Mouse (Mus musculus) cerebellum, adult 18-20 months (tissue): ENCODE results near the gene Gm28230.

Experiments
- DNase-seq, 2 experiments: peaks; one replicate each; pipeline ENCODE4 v3.0.0; 2021

Gm28230 gene

DNA sequence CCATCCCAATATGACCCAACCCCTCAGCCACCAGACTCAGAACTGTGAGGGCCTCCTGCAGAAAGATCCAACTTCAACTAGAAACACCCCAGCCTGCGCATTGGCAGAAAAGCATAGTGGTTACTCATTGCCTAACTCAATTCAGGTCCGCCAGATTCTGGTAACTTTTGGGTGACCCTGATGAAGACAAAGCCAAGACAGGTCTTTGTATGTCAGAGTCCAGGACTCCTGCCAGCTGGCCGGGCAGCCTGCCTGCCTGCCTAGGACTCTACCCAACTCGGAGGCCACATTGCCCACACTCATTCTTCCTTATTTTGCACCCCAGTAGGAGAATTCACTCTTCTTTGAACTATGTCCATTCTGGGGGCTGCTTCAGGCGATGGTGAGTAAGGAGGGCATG lies at the start of gene Gm28230:
TSS of gene Gm28230 (plus strand) at position 178 of the 400 bp plus-strand sequence.
- DNase-seq: no peak

DNA sequence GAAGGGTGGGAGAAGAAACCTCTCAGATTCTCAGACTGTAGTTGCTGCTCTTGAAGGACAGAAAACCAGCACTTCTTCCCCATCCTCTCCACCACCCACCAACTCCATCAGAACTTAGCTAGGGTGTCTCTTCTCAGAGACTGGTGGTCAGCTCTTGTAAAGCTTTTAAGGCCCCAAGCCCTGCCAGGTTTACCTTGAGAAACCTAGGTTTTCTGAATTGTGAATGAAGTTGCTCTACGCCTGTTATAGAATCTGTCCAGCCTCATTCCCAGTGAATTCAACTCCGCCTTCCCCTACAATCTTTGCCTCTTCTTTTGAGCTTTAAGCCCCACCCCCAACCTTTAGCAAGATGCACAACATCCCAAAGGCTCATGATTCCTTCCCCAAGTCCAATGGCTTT lies 49.4 kb upstream of the Gm28230 start:
- DNase-seq: no peak

DNA sequence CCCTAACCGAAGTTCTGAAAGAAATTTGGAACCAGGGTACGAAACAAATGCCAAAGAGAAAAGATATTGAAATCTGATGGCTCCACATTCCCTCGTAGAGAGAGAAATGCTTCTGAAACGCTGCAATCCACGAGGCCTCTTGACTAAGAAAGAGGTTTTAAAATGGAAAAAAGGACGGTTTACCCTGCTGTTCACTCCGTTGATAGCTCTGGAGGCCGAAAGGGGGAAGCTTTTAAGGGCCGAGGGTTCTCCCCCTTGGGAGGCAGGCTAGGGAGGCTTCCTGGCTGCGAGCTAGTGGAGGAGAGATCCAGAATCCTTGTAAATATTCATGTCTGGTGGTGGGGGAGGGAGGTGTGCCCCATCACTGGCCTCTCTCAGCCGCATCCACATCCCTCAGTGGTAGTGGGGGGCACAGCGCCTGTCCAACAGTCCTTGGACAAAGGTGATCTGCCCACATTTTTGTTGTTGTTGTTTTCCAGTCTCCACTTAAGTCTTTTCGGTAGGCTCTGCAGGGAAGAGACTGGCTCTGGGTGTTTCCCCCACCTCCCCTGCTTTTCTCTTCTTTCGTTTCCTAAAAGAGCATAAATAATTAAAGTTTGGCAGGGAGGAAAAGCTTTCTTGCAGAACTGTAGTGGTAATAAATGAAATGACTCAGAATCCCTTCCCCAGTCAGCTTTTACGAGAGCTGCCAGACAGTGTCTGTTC lies 47.5 kb upstream of the Gm28230 start, which contains the start of gene Hoxd11:
TSS of gene Hoxd11 (plus strand) at position 667 of the 705 bp plus-strand sequence.
- DNase-seq: no peak

DNA sequence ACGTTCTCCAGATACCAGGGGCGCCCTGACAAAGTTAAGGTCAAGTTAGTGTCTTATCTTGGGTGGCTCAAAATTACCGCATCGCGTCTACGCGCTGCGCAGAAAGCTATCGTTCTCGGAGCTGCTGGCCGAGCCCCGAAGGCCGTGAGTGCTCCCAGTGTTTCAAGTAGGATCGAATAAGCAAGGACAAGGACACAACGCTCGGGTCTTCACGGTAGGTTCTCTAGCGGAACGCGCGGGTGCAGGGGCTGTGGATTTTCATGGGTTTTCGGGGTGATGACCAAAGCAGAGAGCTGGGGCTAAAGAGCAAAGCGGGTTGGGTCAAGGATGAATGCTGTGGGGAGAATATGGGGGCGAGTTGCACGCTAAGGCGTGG lies 46.9 kb upstream of the Gm28230 start:
- DNase-seq: no peak

DNA sequence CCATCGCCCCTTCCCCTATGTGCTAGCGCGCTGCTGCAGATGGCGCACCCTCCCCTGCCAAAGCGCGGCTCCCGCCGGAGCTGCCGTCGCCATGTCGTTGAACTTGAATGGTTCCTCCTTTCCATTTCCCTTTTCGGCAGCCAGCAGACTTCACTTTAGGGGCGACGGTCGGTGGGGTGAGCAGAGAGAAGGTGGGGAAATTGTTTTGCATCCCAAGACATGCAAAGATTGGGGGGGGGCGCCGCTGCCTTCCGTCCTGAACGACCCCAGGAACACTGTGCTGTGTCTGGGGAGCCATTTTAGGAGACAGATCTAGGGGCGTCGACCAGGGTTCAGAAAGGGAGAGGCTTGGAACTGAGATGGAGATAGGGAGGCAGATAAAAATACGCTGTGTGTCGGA lies 46.5 kb upstream of the Gm28230 start:
- DNase-seq: no peak

DNA sequence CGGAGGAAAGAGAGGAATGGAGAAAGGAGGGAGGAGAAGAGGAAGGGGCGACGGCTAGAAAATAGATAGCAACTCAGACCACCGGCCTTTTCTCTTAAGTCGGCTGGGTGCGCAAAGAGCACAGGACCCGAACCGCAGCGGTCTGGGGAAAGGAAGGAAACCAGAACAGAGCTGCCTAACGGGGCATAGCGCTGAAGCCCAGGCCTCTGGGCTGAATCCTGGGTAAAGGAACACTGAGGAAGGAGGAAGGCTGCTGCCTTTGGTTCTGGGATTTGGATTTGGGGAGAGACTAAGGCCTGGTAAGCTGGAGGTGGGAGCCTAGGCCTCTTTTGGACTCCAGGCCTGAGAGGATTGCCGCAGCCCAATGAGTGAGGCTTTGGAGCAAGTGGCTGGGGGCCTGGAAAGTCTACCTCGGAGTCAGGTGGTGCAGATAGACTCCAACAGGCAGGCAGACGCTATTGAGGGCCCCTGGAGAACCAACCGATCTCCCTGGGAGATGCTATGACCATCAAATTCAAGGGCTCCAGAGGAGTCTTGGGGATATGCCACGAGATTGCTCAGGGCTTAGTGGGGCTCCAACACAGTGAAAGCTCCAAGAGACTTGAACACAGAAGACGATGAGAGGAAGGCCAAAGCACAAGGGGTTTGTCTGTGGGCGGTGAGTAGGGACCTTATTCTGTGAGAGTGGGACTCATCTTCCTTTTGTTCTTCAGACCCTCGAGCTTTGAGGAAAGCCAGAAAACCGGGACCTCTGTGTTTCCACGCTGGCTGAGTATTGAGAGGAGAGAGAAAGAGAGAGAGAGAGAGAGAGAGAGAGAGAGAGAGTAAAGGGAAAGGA lies 45.7 kb upstream of the Gm28230 start:
- DNase-seq: no peak

DNA sequence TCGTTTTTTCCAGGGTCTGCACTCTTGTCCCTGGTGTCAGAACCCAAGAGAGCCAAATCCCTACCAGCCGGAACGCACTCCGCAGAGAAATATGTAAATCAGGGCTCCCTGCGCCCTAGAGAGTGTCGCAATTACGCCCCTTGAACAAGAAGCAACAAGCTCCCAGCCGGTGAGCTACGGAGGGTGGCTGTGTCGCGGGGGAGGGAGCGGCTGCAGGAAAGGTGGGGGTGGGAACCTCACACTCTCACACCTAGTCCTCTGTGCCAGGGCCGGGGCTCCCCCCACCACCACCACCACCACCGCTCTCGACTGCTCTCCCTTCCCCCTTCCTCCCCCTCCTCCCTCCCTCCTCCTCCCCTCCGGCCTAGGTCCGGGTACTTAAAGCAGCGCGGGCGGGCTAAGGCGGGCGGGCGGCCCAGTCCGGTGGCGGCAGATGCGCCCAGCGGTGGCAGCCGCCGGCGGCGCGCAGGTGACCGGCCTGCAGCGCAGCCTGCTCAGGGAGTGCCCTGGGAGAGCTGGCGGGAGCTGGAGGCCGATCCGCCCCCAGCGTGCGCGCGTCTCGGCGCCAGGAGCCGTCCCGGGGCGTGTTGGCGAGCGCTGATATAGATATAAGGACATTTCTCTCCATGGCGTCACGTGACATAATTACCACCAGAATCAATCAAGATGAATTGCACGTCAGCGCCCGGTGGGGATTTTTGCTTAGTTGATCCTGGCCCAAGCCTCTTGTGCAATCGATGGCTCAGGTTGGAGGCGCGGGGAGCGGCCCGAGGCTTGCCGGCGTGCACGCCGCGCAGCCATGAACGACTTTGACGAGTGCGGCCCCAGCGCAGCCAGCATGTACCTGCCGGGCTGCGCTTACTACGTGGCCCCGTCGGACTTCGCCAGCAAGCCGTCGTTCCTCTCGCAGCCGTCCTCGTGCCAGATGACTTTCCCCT lies 44.7 kb upstream of the Gm28230 start:
- no peak for DNase-seq

DNA sequence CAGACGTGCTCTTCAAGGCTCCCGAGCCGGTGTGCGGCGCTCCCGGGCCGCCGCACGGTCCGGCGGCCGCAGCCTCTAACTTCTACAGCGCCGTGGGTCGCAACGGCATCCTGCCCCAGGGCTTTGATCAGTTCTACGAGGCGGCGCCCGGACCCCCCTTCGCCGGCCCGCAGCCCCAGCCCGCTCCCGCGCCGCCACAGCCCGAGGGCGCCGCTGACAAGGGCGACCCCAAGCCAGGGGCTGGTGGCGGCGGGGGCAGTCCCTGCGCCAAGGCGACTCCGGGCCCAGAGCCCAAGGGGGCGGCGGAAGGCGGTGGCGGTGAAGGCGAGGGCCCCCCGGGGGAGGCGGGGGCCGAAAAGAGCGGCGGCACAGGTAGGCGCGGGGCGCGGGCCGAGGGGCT lies 43.7 kb upstream of the Gm28230 start:
- no peak for DNase-seq

DNA sequence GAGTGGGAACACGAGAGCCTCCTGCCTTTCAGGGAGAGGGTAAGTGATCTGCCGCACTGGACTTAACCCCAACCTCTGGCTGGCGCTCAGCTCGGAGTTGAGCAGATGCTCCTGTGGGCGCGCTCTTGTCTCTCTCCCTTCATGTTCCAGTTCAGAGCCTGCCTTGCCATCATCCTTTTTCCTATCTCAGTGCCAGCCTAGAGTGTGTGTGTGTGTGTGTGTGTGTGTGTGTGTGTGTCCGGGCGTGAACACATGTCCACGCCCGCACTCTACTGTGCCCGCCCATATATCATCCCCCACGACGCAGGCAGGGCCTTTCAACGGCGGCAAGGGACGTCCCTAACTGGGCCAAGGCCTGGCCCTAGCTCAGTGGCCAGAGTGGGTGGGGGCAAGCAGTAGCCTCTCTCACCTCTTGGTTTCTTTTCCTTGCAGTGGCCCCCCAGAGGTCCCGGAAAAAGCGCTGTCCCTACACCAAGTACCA lies 43.0 kb upstream of the Gm28230 start:
- DNase-seq: no peak

DNA sequence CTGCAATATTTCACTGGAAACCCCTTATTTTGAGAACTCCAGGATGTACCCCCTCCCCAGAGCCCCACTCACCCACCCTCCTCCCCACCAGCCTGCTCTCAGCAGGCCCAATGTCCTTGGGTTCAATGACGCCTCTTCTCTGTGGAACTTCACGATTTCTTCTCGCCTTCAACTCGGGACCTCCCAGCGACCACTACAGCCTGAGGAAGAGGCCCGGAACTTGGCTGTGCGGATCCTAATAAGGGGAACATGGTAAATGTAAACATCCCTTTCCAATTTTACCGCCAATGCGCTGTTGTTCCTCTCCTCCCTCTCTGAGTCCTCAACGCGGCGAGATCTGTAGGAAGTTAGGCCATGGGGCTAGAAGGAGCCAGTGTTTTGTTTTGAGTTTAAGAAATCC lies 42.4 kb upstream of the Gm28230 start:
- no peak for DNase-seq

DNA sequence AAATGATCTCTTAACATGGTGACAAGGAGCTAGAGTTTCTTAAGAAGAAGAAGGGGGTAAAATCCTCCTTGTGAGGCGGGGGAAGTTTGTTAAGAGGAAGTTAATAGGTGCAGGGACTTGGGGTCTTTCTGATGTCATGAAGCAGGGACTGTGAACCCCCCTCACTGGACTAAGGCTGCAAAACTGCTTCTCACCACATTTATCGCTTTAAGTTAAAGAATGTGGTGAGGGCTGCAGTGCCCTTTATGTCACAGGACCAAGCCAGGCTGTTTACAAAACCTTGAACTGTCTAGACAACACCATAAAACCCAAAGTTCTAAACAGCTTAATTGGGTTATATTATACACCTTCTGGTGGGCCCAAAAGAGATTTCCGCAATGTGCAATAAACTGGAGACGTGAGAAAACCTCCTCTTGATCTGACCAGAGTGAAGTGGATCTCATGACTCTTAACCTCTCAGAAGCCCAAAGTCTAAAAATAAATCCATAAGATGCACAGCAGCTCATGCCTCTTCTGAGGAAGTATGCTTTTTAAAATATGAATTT lies 41.4 kb upstream of the Gm28230 start:
- no peak for DNase-seq

DNA sequence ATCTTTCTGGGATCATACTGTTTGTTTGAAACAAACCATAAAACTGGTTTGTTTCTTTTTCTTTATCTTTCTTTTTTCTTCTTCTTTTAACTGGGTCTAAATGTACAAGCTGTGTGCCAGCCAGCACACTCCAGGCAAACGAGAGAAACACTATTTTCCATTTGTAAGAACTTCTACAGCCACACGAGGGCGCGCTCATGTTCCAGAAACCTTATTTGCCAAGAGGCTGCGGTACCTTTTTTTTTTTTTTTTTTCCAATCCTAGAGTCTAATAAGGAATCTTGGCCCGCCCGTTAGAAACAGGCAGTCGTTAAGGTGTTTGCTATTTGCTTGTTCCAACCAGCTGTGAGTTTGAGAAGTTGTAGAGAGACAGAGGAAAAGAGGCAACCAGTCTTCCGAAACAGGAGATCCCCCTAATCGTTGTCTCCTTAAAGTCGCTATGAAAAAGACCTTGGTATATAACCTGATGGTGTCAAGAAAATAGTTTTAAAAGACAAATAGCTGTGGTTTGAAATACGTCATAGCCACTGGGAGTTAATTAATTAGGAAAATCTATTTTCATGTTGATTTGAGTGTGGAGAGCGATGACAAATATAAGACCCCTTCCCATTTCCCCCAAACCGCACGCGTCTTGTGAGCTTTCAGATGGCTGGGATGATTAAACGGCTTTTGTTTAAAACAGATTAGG lies 40.1 kb upstream of the Gm28230 start:
- DNase-seq: peak in 1 of 2 experiments; percentile 25

DNA sequence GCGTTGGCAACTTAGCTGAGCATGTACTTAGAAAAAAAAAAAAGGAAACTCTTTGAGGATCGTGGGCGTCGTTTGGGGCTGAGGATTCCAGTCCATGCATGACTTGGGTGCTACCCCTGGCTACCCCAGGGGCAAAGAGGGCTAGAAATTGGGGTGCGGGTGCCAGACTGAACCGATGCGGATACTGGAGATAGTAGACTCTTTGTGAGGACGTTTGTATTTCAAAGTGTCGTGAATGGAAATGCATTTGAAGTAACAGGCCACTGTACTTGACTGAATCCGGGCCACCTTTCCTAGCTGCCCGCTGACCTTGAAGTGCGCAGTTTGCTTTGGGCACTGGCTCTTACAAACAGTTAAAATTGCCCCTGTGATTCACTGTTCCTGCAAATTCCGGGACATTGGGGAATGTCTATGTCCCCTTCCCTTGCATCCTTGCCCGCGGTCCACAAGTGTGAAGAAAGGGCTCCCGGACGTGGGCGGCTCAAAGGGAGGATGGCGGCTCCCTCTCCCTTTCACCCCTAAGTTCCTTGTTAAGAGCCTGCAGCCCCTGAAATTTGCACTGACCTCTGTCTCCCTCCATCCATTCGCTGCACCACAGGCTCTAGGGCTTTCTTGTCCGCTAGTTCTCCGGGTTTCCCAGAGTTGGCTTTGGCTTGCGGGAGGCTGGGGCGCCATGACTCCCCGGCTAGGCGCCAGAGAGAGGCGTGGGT lies 39.4 kb upstream of the Gm28230 start:
- no peak for DNase-seq

DNA sequence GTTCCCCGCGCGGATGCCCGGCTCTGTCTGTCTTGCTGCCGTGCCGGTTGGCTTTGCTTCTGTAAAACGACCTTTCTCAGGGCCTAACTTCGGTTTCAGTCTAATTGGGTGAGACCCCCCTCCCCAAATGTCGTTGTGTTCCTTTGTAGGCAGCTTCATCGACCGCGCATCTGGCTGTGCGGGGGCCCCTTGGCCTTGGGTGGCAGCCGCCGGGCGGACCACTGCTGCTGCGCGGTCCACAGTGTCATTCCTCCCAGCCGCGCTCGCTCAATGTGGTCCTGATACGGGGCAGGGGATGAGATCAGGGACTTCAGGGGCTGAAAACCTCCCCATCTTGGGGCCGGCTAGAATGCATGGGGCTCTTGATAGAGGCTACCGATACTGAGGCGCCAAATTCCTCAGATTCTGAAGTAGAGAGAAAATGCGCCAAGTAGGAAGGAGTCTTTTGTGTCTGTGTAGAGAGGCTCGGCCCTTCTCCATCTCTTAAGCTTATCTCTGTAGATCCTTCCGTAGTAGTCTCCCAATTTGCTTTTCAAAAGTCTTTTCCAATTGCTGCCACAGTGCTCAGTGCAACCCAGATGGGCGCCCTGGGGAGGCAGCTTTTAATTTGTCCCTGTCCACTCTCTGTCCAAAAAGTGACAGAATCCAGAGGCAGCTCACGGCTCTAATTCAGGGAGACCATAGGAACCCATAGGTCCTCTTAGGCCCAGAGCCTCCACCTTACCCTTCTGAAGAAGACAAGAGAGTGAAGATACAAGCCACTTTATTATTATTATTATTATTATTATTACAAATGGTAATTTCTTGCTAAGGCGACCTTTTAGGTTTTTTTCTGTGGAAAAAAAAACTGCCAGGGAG lies 38.6 kb upstream of the Gm28230 start:
- DNase-seq: no peak

DNA sequence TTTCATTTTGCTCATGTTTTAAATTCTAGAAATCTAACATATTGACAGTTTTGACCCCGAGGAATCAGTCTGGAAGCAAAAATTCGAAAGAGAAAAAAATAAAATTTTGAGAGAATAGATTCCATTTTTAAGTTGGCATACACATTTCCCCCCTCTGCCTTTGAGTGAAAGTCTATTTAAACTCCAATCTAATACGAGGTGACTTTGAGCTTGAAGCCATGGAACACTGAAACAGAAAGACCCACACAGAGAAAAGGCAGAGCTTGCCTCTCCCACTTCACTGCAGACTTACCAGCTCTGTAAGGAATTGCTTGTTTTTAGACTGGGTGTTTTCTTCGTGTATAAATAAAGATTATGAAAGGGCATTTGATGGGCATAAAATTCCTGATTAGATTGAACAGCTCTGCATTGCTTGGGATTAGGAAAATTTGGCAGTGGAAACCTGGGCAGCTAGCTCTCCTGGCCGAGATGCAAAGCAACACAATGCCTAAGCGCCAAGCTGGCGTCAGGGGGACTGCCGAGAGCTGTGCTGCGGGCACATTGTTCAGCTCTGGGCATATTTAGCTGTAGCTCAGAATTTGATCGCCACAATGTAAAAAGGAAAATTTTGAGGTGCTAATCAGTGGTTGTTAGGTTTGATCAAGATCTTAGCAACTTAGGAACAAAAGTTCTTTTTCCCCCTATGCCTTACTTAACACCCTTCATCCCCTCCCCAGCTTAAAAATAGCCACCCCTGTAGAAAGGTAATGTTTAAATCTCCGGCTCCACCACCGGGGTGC lies 37.5 kb upstream of the Gm28230 start:
- no peak for DNase-seq

DNA sequence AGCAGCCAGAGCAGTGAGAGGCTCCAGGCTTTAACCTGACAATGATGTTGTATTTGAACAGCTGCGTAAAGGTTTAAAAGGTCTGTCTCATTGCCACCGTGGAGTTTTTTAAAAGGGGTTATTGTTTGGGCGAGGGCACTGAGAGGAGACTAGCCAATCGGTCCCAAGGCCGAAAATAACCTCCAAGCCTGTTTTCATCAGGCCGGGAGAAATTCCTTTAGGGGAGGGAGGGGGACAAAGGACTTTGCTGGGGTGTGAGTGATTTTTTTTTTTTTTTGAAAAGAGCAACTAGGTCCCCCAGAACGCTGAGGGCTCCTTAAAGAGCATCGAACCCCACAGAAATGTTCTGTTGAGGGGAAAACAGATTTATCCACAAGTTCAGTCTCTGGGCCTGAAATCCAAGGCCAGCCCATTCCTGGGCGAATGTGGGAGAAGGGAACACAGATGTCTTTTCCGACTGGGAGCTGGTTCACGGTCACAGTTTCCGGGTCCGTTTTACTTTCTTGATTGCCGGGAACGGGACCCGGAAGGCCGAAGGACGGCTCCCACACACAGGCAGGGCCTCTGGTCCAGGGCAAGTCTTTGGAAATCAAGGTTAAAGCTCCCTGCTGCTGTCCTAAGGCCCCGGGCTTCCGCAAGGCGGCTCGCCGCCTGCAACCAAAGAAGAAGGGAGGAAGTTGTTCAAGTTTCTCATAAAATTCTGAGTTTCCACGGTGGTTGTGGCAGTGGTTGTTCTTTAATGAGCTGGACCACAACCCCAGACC lies 36.8 kb upstream of the Gm28230 start:
- no peak for DNase-seq

DNA sequence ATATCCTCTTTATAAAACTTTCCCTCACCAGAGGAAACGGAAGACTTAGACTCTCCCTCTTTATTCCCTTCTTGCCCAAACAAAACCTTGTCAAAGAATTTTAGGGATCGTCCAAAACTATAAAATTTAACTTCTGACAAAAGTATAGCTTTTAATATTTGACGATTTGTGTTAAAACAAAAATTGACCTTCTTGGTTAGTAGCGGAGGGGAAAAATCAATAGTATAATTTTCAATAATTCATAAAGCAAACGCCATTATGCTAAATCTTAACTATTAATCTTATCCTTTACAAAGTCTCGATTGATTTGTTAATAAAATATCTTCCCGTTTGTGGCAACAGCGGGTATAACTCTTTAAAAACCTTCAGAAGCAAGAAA lies 36.2 kb upstream of the Gm28230 start:
- DNase-seq: no peak

DNA sequence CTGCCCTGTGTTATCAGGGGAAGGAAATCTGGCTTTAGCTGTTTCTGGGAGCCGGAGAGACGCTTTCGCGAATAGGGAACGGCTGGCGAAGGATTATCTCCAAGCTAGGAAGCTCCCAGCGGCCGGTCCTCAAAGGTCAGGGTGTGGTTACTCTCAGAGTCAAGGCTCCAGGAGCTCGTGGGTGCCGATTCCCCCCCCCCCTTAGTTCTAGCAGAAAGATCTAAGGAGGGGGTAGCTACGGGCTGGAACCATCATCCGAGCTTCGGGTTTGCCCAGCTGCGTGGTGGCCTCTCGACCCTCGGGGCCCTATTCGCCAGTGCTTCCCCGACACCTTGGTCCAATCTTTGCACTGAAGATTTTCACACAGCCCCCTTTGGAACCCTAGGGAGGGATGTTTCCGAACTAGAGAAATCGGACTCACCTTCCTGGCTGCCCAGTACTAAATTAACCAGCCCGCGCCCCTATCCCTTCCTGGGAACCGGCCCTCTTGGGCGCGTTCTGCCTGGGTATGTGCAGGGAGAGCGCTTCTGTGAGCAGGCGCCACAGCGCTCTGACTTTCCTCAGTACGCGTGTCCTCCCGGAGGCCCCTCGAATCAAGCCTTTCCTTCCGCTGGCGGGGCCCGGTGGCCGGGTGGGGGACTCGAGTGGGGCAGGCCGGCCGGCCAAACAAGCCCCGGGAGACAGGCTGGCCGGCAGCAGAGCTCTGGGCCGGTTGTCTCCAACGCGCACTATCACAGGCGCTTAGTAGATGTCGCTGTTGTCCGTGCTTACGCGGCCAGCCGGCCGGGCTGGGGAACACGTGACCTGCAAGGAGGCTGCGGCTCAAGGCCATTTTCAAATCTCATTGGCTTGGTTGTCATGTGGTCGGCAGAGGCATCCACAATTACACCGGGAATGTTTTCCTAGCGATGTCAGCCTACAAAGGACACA lies 35.2 kb upstream of the Gm28230 start, which contains the start of gene Hoxd10:
TSS of gene Hoxd10 (plus strand) at position 903 of the 930 bp plus-strand sequence.
- no peak for DNase-seq
